Mouse (Mus musculus): ENCODE data around the gene Slc2a13.

The Slc2a13 gene

GRCm38 (mm10) chr15:91279571-91279970 is 293.5 kb downstream of the Slc2a13 start:
- no peak for DNase-seq (ENCODE audit: low read depth, low spot score)

DNA sequence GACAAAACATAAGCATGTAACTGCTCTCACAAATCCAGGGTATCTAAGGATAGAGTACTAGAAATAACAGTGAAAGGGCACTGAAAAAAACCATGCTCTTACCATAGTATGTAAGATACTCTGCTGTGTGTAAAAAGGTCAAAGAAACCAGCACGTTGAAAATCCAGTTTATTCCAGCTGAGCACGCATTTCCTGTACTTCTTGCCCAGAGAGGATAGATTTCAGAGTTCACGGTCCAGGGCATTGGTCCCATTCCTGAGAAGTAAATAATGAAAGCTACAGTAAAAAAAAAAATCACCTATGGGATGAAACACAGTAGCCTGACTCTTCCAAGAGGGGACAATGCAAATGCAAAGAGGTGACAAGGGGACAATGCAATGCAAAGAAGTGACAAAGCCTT is 297.1 kb downstream of the Slc2a13 start:
- DNase-seq (ENCODE audit: low read depth, low spot score) = no peak

DNA sequence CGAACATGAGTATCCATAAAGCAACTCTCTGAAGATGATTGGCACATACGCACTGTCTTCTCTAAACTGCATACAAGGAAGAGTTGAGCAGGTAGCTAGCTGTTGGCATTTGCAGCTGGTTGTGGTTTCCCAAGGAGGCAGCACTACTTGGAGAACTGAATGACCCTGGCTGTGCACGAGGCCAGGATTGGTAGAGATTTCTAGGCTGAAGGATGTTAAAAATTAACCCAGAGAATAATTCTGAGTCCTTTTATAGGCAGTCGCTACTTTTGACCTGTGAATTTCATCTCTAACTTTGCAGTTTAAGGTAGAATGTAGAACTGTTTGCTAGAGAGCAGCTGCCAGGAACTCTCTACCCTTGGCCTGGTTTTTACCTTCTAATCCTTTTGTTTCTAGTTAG is 304.5 kb downstream of the Slc2a13 start:
- DNase-seq (ENCODE audit: low read depth, low spot score) = no peak

GRCm38 (mm10) chr15:91263926-91264325 is 309.1 kb downstream of the Slc2a13 start:
- DNase-seq (ENCODE audit: low read depth, low spot score) = no peak

- DNase-seq (ENCODE audit: low read depth, low spot score) = no peak
Observed at GRCm38 (mm10) chr15:91260578-91260977, 312.5 kb downstream of the Slc2a13 start.

GRCm38 (mm10) chr15:91257140-91257539 is 315.9 kb downstream of the Slc2a13 start:
- no peak for DNase-seq (ENCODE audit: low read depth, low spot score)

DNA sequence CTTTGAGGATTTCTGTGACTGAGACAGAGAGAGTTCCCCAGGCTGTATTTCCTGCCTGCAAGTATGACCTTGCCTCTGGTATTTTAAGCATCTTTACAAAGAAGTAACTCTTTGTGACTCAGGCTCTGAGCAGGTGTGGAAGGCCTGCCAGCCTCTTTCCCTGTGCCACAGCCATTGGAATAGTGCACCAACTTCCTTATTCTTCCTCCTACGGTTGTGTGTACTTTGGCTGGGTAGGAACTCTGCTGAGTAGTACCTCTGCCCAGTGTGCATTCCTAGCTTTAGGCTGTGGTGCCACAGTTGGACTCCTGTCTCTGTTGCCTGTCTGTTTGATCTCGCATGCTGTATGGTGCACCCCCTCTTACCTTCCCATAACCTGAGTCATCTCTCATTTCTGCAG is 317.8 kb downstream of the Slc2a13 start:
- no peak for DNase-seq (ENCODE audit: low read depth, low spot score)

DNA sequence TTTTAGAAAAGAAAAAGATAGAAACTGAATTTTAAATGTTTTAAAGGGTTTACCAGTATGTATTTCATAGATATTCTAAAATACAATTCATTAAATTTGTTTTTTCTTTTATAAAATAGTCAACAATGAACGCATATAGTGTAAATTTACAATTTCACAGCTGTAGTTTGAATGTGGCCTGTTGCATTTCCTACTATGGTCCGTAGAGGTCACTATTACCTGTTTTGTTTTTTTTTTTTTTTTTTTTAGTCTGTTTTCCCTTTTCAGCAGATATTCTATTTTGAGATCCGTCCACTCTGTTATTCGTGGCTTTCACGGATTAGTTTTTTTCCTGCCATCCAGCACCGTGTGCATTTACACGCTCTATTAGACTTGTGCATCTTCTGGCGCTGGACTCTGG is 320.1 kb downstream of the Slc2a13 start:
- DNase-seq (ENCODE audit: low read depth, low spot score) = no peak

GRCm38 (mm10) chr15:91251544-91252408 is 321.3 kb downstream of the Slc2a13 start:
- DNase-seq (ENCODE audit: low read depth, low spot score) = no peak

GRCm38 (mm10) chr15:91250815-91251214 is 322.2 kb downstream of the Slc2a13 start:
- DNase-seq (ENCODE audit: low read depth, low spot score) = no peak

DNA sequence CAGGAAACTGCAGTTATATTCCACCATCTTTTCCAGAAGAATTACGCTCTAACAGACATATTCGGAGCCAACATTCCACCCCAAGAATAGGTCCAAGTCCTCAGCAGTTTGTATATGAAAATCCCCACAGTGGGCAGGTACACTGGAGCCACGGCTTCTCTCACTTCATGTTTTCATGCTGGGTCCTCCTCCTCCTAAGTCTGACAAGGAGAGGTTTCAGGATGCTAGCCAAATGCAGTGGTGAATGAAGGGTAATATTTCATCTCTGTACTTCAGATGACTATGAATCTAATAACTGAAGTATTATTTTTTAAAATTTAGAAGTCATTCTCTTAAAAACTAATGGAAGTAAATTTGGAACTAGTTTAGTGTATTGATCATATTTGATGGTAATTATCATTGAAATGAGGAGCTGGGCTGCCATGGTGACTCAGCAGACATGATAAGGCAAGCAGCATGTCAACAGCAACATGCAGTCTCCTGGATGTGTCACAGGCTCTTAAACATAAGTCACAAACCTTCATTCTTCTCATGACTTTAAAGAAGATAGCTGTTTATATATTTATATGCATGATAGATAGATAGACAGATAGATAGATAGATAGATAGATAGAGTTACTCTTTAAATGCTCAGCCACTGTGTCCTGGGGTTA is 332.3 kb downstream of the Slc2a13 start:
- no peak for DNase-seq (ENCODE audit: low read depth, low spot score)

DNA sequence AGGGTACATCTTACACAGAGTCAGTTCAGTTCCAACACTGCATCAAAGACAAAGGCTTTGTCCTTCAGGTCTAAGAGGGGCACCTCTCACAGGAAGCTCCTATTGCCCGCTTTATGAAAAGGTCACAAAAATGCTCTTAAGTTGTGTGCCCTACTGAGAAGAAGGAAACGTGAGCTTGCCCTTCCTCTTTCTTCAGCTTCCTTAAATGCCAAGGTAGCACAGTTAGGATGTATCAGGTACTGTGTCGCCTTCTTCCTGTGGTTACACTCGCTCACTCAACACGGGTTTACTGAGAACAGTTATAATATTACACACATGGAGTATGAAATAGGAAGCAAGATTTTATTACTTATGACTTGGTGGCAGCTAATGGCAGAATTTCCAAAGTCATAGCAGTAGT is 335.8 kb downstream of the Slc2a13 start:
- no peak for DNase-seq (ENCODE audit: low read depth, low spot score)

All from c-Kit-negative CD71-positive TER-119-positive erythroid progenitor cells, embryonic 14.5 days (primary cell).